ENCODE assay signal across 9 mouse cellular contexts in the genomic region with DNA sequence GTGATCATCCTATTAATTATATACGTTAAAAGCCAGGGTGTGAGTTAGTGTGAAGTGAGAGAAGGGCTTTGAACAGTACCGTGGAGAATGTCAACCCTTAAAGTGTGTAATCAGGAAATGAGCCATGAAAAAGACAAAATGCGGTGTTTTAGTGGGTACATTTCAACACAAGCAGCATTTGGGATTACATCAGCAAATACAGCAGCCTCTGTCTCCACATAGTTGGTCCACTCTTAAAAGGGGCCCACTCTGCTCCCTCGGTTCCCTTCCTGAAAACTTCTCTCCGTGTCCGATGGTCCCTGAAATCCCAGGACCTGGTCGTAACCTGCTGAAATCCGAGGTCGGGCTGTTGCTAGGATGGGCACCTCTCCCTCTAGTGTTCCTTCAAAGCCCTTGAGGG. TPM values are rescaled to one million over a fixed set of nuclear protein-coding genes. Genes with fewer than 3 reads are reported as not detected.
DNase-seq lines count a peak whose midpoint lies in the region; ATAC-seq and TF ChIP-seq lines count a peak whose summit lies in the region.
"Had no signal": no experiment of that assay in that cellular context is flagged by ENCODE, and none has a peak within 500 bp of the region (broad histone marks: within the 10 kb centered on the region; RNA-seq: fewer than 3 reads in every experiment).

No protein-coding gene starts in this region.

- no peaks in the 10 kb centered on the region for H3K36me3 ChIP-seq in kidney, adult 2 months (ENCODE audit: control insufficient read depth, insufficient read depth, low read length)
- H3K36me3 ChIP-seq in hindbrain, embryonic 16.5 days (ENCODE audit: control insufficient read depth, insufficient read depth, low read length), result peaks cover 8% of the 10 kb centered on the region; the same call in 1 of the 2 replicates
- H3K36me3 ChIP-seq in midbrain, embryonic 15.5 days (replicated peaks), result peaks cover 10% of the 10 kb centered on the region

- H3K27ac ChIP-seq in kidney, adult 2 months (ENCODE audit: insufficient read depth, low read depth, low read length), result no peak overlapping the region; the same call in 1 of the 2 replicates
- H3K27ac ChIP-seq in hindbrain, embryonic 16.5 days (ENCODE audit: low read depth, low read length), result peak overlapping the region; percentile 77
- H3K27ac ChIP-seq in midbrain, embryonic 15.5 days, result peak overlapping the region; percentile 89

- TF ChIP-seq POLR2A in kidney, adult 2 months (IDR thresholded peaks at IDR 0.05; ENCODE audit: low read depth, low read length), result no peak

- peaks cover 3% of the 10 kb centered on the region; the same call in 1 of the 2 replicates for H3K4me1 ChIP-seq in kidney, adult 2 months (ENCODE audit: control insufficient read depth, insufficient read depth, low read length)
- peaks cover 13% of the 10 kb centered on the region for H3K4me1 ChIP-seq in hindbrain, embryonic 16.5 days (ENCODE audit: control insufficient read depth, insufficient read depth, low read depth, low read length)
- peaks cover 17% of the 10 kb centered on the region for H3K4me1 ChIP-seq in midbrain, embryonic 15.5 days

- H3K9ac ChIP-seq in hindbrain, embryonic 16.5 days (ENCODE audit: low read depth, low read length), result peak overlapping the region; percentile 93
- peak overlapping the region; percentile 79 for H3K9ac ChIP-seq in midbrain, embryonic 15.5 days

- 2% methylated on average over 9 of the region's 9 CpGs for WGBS in kidney, adult 2 months
- WGBS in hindbrain, embryonic 16.5 days, result under 1% methylated on average over 9 of the region's 9 CpGs
- WGBS in midbrain, embryonic 15.5 days, result 2% methylated on average over 9 of the region's 9 CpGs

- ATAC-seq in hindbrain, embryonic 16.5 days, result peak; percentile 0; the same call in 1 of the 2 replicates
- ATAC-seq in midbrain, embryonic 15.5 days (replicated peaks), result 0 out of 2 replicates have a peak, but pooled peaks have one; percentile 2

- H3K4me3 ChIP-seq in kidney, adult 2 months (ENCODE audit: insufficient read depth, low read depth, low read length), result peak overlapping the region; percentile 97
- H3K4me3 ChIP-seq in hindbrain, embryonic 16.5 days (ENCODE audit: low read length), result peak overlapping the region; percentile 92
- H3K4me3 ChIP-seq in midbrain, embryonic 15.5 days, result peak overlapping the region; percentile 76

- no peak for TF ChIP-seq CTCF in kidney, adult 2 months (conservative IDR thresholded peaks at IDR 0.05; ENCODE audit: insufficient read depth, insufficient read length, low read depth, low read length)

- H3K27me3 ChIP-seq in kidney, adult 2 months (replicated peaks; ENCODE audit: control insufficient read depth, insufficient read depth, low read length), result no peaks in the 10 kb centered on the region
- no peaks in the 10 kb centered on the region for H3K27me3 ChIP-seq in hindbrain, embryonic 16.5 days (replicated peaks; ENCODE audit: control insufficient read depth, insufficient read depth, low read length)
- 0 out of 2 replicates have a peak, but pooled peaks cover 3% of the 10 kb centered on the region for H3K27me3 ChIP-seq in midbrain, embryonic 15.5 days (replicated peaks)

- H3K9me3 ChIP-seq in hindbrain, embryonic 16.5 days (ENCODE audit: control insufficient read depth, low read length), result no peaks in the 10 kb centered on the region
- H3K9me3 ChIP-seq in midbrain, embryonic 15.5 days, result no peaks in the 10 kb centered on the region

- H3K4me2 ChIP-seq in hindbrain, embryonic 16.5 days (ENCODE audit: low read length), result peak overlapping the region; percentile 93
- H3K4me2 ChIP-seq in midbrain, embryonic 15.5 days, result peak overlapping the region; percentile 95

- DNase-seq in kidney, adult 2 months, result no peak
- no peak for DNase-seq in kidney, postnatal 14 days
- peak; percentile 25 for DNase-seq in c-Kit-positive CD71-negative TER-119-negative erythroid progenitor cells, embryonic 14.5 days (ENCODE audit: low read depth)
- DNase-seq in right cerebral cortex, postnatal 36 days (ENCODE audit: low spot score in 2 of 2), result no peak
- DNase-seq in urinary bladder, postnatal 10 days (ENCODE audit: low spot score), result no peak
- DNase-seq in cerebellum, postnatal 10 days, result no peak

RNA-seq across cellular contexts. Expression of a gene that starts 0.7 kb away (rescaled TPM):
- polyA plus RNA-seq in kidney, adult 2 months (2012; rRNA removed), result 82.6 and 107 TPM in 2 replicates
- polyA plus RNA-seq in hindbrain, embryonic 16.5 days (2015; fragmentation: Nextera tagmentation; extraction: Ambion mirVana), result 190 and 191 TPM in 2 replicates
- polyA plus RNA-seq in midbrain, embryonic 15.5 days (2015; fragmentation: Nextera tagmentation; extraction: Ambion mirVana), result 194 and 197 TPM in 2 replicates

RNA-seq across cellular contexts. Expression of a gene that starts 26.9 kb away (rescaled TPM):
- polyA plus RNA-seq in kidney, adult 2 months (2012; rRNA removed), result 0.08 and 0.31 TPM in 2 replicates
- not detected in 2 replicates for polyA plus RNA-seq in hindbrain, embryonic 16.5 days (2015; fragmentation: Nextera tagmentation; extraction: Ambion mirVana)
- not detected in 2 replicates for polyA plus RNA-seq in midbrain, embryonic 15.5 days (2015; fragmentation: Nextera tagmentation; extraction: Ambion mirVana)
- polyA plus RNA-seq: Patski had no signal

RNA-seq across cellular contexts. Expression of a gene that starts 47.1 kb away (rescaled TPM):
- polyA plus RNA-seq in kidney, adult 2 months (2012; rRNA removed), result 19.9 and 22.6 TPM in 2 replicates
- polyA plus RNA-seq in hindbrain, embryonic 16.5 days (2015; fragmentation: Nextera tagmentation; extraction: Ambion mirVana), result 45.7 and 47.5 TPM in 2 replicates
- polyA plus RNA-seq in midbrain, embryonic 15.5 days (2015; fragmentation: Nextera tagmentation; extraction: Ambion mirVana), result 47.6 and 48.5 TPM in 2 replicates
